Mouse (Mus musculus) testis, adult 2 months (tissue): ENCODE data around the gene Mfng.

Experiments
- CTCF ChIP-seq: fragments of 200-500 bp; IDR thresholded peaks from 2 replicates; pipeline ENCODE4 v1.5.1; 2012; ENCODE audit warnings: low read depth, mild to moderate bottlenecking, inconsistent platforms, low read length, moderate library complexity; ENCODE audit not compliant: control insufficient read depth, insufficient read depth, insufficient replicate concordance
- POLR2A ChIP-seq: fragments of 200-500 bp; IDR thresholded peaks from 2 replicates; pipeline ENCODE4 v1.6.1; 2012; ENCODE audit warnings: low read depth, mild to moderate bottlenecking, inconsistent platforms, low read length, moderate library complexity; ENCODE audit not compliant: control insufficient read depth

DNA sequence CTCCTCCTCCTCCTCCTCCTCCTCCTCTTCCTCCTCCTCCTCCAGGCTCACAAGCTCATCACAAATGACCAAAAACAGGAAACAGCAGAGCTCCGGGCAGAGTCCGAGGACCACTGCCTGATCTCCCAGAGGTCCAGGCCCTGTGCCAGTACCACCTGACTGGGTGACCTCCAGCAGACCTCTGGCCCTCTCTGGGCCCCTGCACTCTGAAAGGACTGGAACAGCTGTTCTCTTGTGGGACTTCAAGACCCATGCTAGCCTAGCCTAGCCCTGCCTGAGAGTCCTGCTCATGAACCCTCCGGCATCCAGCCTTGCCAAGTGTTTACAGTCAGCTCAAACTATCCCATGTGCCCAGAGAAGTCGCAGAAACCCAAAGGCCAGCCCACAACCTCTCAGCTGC is 17.2 kb upstream of the Mfng start:
- TF ChIP-seq CTCF = no peak
- TF ChIP-seq POLR2A = no peak
